Mouse (Mus musculus) central nervous system, embryonic 11.5 days (tissue): Measurements from ENCODE around the gene Pjvk. TPM values are rescaled to one million over a fixed set of nuclear protein-coding genes. Genes with fewer than 3 reads are reported as not detected.

Source experiments
- polyA plus RNA-seq: library from polyadenylated mRNA; depleted of rRNA; stranded (reverse); fragments of >200 nt; gene quantifications from 2 replicates; pipeline ENCODE4 v1.2.3, GENCODE M21; 2012; rRNA removed

Gene Pjvk
- polyA plus RNA-seq = 0.68 and 0.72 TPM in 2 replicates

GRCm38 (mm10) chr2:76647883-76648570, at the start of gene Pjvk, which contains the start of gene Prkra:
TSS of gene Pjvk (plus strand) at chr2:76648476.
TSS of gene Prkra (minus strand) at chr2:76648015.

DNA sequence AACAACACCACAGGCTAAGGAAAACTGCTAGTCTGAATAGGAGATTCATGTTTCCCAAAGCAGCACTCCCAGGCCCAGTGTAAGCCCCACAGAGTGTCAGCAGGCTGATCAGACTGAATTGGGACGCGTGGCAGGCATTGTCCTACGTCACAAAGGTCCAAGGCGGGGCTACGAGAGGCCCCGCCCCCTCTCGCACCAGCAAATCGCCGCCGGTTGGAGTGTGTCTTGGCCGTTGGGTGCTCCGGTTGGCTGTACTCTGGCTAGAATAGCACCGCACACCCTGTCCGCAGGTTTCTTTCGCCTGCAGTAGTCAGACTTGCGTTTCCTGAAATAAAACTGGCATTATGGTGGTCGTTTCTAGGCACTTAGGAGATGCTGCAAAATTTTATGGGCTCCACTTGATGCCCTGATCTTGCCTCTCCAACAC, 24.7 kb downstream of the Pjvk start, which contains the start of gene Fkbp7:
Gene Fkbp7 (minus strand): TSS at position 151 of the 427 bp plus-strand sequence.

DNA sequence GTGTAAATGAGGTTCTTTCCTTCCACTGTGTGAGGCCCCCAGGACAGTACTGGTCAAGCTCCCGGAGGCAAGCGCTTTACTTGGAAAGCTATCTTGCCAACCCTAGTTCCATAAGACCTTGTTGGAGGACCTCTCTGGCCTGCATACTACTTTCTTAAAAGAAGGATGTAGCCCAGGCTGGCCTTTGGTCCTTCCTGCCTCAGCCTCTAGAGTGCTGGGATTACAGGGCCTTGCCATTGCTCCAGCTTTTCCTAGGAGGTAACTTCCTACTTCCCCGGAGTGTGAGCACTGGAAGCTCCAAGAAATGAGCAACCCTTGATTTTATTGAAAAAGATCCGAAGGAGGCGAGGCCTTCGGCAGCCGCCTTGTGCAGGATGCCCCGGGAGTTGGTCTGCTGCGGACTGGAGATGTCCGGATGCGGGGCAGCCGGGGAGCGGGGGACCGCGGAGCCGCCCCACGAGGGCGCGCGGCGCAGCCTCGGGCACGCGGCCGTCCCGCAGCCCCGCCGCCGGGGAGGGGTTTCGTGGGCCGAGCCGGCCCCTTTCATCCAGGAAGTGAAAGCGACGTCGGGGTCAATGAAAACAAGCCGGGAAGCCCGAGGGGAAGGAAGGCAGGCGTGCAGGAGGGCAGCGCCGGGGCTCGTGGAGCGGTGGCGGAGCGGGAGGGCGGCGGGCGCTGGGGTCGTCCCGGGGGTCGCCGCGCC, 26.6 kb downstream of the Pjvk start, which contains the start of gene Plekha3:
Gene Plekha3 (plus strand): TSS at position 557 of the 703 bp plus-strand sequence.

Other genes with a start within 250 kb of the Pjvk start
- gene Osbpl6, start 242.0 kb upstream of the Pjvk start, polyA plus RNA-seq = 4.8 and 8.3 TPM in 2 replicates
- gene Prkra, start 461 bp upstream of the Pjvk start, polyA plus RNA-seq = 52.6 and 78.3 TPM in 2 replicates
- 18.3 and 32.3 TPM in 2 replicates for gene Fkbp7, start 24.6 kb downstream of the Pjvk start, polyA plus RNA-seq
- gene Plekha3, start 26.8 kb downstream of the Pjvk start, polyA plus RNA-seq = 13.7 and 17.0 TPM in 2 replicates